Mouse (Mus musculus): ENCODE data around the gene Cramp1l.
"Not testable (repeated sequence)": the region's sequence is repeated elsewhere in the genome, so short reads cannot be mapped to it uniquely, and the experiment has no call there.

Gene Cramp1l

GRCm38 (mm10) chr17:24959371-24959770 is 56.2 kb downstream of the Cramp1l start:
- DNase-seq (ENCODE audit: low spot score in 2 of 2), result no peak

- DNase-seq (ENCODE audit: low spot score in 2 of 2), result no peak
Measured at GRCm38 (mm10) chr17:24953291-24953690, 62.3 kb downstream of the Cramp1l start.

- no peak for DNase-seq (ENCODE audit: low spot score in 2 of 2)
Measured at GRCm38 (mm10) chr17:24950671-24951070, 64.9 kb downstream of the Cramp1l start.

GRCm38 (mm10) chr17:24948204-24948603 is 67.4 kb downstream of the Cramp1l start:
- no peak for DNase-seq (ENCODE audit: low spot score in 2 of 2)

GRCm38 (mm10) chr17:24943589-24943988 is 72.0 kb downstream of the Cramp1l start:
- DNase-seq (ENCODE audit: low spot score in 2 of 2), result not testable (repeated sequence)

DNA sequence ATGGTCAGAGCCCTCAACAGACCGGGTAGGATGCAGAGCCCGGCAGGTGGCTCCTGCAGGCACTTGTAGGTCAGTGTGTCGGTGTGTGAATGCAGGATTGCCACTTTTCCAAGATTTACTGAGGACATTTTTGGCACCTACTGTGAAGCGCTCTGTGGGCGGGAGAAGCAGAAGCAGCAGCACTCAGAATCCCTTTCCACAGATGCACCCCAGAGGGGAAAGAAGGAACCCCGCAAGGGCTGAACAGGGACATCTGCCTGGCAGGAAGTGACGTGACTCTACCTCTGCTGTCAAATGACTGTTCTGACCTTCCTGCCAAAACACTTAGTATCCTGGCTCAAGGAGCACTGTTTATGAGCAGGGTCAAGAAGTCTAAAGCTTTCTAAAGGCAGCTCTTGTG is 72.6 kb downstream of the Cramp1l start:
- DNase-seq (ENCODE audit: low spot score in 2 of 2), result peak; percentile 74 to 77

GRCm38 (mm10) chr17:24942453-24942852 is 73.1 kb downstream of the Cramp1l start:
- peak; percentile 43 to 49 for DNase-seq (ENCODE audit: low spot score in 2 of 2)

- DNase-seq (ENCODE audit: low spot score in 2 of 2), result no peak
Measured at GRCm38 (mm10) chr17:24937266-24937665, 78.3 kb downstream of the Cramp1l start.

DNA sequence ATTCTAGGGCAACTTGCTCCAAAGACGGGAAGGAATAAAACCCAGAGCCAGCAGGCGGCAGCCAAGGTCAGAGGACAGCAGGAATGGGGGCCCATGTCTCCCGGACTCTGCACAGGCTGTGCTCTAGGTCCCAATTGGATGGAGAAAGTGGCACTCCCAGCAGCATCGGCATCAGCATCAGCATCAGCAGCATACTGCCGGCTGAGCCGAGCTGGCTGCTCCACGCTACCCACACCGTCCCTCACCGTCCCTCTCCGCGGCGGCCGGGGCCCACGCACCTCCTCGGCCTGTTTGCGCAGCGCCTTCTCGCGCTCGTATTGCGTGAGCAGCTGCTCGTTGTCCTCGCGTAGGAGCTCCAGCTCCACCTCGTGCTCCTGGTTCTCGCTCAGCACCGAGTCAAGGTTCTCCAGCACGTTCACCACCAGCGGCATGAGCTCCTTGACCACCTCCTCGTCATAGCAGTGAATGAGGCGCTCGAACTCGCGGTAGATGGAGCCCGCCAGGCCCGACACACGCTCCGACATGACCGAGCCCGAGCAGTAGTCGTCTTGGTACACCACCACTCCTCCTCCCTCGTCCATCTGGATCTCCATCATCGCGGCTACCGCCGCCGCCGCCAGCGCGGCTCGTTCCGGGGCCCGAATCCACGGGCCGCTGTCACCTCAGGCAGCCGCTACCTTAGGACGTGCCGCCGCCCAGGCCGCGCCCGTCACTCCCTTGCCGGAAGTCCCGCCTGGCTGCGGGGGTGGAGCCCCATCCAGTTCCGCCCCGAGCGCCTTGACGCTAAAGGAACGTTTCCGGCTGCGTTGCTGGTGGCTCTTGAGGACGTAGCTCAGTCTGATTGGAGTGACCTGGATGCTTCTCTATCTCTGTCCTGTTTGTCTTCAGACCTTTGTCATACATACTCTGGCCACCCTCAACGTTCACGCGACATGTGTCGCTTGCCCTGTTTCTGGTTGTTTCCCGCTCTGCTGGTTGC is 79.0 kb downstream of the Cramp1l start, which contains the start of gene Mapk8ip3:
TSS of gene Mapk8ip3 (minus strand) at position 719 of the 979 bp plus-strand sequence.
- peak; percentile 97 to 98 for DNase-seq (ENCODE audit: low spot score in 2 of 2)

DNA sequence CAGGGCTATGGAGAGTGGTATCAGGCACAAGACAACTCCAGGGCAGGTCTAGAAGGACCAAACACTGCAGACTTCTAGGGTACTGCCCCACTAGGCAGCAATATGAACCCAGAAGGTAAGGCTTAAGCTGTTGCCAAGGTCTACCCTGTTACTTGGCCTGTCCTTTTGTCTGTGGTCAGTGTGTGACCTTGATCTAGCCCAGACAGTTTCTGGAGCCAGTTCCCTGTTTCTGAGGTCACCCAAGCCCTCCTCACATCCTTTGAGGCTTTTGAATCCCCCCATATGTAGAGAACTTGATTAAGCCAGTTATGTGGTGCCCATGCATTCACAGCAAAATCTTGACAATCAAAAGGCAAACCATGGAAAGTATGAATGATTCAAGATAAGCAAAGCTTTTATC is 79.9 kb downstream of the Cramp1l start:
- no peak for DNase-seq (ENCODE audit: low spot score in 2 of 2)

DNA sequence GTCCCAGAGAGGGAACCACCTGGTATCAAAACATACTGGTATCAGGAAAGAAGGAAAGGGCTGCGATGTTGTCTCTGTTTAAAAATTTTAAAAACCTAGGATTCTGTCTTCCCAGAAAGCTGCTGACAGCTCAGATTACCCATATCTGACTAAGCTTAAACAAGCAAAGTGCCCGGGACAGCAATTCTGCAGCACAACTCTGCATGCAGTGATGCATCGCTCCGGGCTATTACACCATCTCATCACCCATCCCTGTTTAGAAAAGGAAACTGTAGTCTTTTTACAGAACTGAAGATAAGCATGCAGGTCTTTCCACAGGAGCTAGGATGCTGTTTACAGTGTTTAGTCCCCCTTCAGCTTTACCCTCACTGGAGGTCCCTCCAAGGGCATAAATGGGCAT is 80.7 kb downstream of the Cramp1l start:
- no peak for DNase-seq (ENCODE audit: low spot score in 2 of 2)

- DNase-seq (ENCODE audit: low spot score in 2 of 2), result no peak
Measured at GRCm38 (mm10) chr17:24933163-24933562, 82.4 kb downstream of the Cramp1l start.

GRCm38 (mm10) chr17:24932431-24932830 is 83.2 kb downstream of the Cramp1l start:
- DNase-seq (ENCODE audit: low spot score in 2 of 2), result no peak

GRCm38 (mm10) chr17:24929506-24929905 is 86.1 kb downstream of the Cramp1l start:
- no peak for DNase-seq (ENCODE audit: low spot score in 2 of 2)

DNA sequence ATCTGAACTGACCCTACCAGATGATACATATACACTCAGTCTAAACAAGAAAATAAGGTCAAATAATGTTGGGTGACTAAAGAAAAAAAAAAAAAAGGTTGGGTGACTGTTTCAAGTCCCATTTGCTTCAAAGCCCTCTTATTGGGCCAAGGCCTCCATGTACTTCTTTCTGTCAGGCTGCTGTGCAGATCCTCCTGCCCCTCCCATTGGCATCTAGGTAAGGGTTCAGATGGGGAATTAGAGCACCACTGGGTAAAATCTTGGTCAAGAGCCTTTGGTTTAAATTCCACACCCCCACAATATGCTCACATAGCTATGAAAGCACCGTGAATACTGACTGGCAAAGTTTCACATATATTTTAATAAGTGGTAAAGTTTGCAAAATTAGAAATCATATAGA is 92.3 kb downstream of the Cramp1l start:
- DNase-seq (ENCODE audit: low spot score in 2 of 2), result no peak

GRCm38 (mm10) chr17:24913984-24914383 is 101.6 kb downstream of the Cramp1l start:
- no peak for DNase-seq (ENCODE audit: low spot score in 2 of 2)
